Mouse (Mus musculus) liver, embryonic 15.5 days (tissue): ENCODE results near the gene Tmem117. TPM values are rescaled to one million over a fixed set of nuclear protein-coding genes. Genes with fewer than 3 reads are reported as not detected.

ENCODE experiments used
- ATAC-seq: fragments of 200-750 bp; cut with Nextera tagmentation; 2 replicates; pipeline ENCODE4 v1.8.0; 2017; ENCODE audit warnings: moderate number of reproducible peaks, mild to moderate bottlenecking, moderate library complexity; ENCODE audit not compliant: insufficient read depth
- H3K27ac ChIP-seq: fragments of 300-500 bp; sonication (generic); replicated peaks from 2 replicates; pipeline ENCODE4 v1.5.1; 2015; ENCODE audit warnings: mild to moderate bottlenecking, inconsistent platforms
- H3K27me3 ChIP-seq: fragments of 300-500 bp; sonication (generic); 2 replicates; pipeline ENCODE4 v1.6.1; 2015; ENCODE audit warnings: mild to moderate bottlenecking, inconsistent platforms
- H3K36me3 ChIP-seq: fragments of 300-500 bp; sonication (generic); replicated peaks from 2 replicates; pipeline ENCODE4 v1.6.1; 2015; ENCODE audit warnings: moderate library complexity, mild to moderate bottlenecking, inconsistent platforms
- H3K4me1 ChIP-seq: fragments of 300-500 bp; sonication (generic); replicated peaks from 2 replicates; pipeline ENCODE4 v1.6.1; 2015; ENCODE audit warnings: inconsistent platforms
- H3K4me2 ChIP-seq: fragments of 300-500 bp; sonication (generic); 2 replicates; pipeline ENCODE4 v1.6.1; 2015; ENCODE audit warnings: moderate library complexity, mild to moderate bottlenecking, inconsistent platforms
- H3K4me3 ChIP-seq: fragments of 300-500 bp; sonication (generic); replicated peaks from 2 replicates; pipeline ENCODE4 v1.5.1; 2015; ENCODE audit warnings: mild to moderate bottlenecking, inconsistent platforms
- H3K9ac ChIP-seq: fragments of 300-500 bp; sonication (generic); 2 replicates; pipeline ENCODE4 v1.6.1; 2015; ENCODE audit warnings: moderate library complexity, mild to moderate bottlenecking, inconsistent platforms
- H3K9me3 ChIP-seq: fragments of 300-500 bp; sonication (generic); replicated peaks from 2 replicates; pipeline ENCODE4 v1.6.1; 2016; ENCODE audit warnings: inconsistent platforms
- WGBS: fragments of 180-500 bp; shearing (Covaris S2); methylation state at CpG from one replicate; pipeline ENCODE4 v1.1.7; 2015; ENCODE audit warnings: mixed read lengths; ENCODE audit not compliant: insufficient replicate concordance; 5-methylcytosine and 5-hydroxymethylcytosine counted together
- polyA plus RNA-seq: library from polyadenylated mRNA; unstranded; fragments of >200 nt; fragmentation: Nextera tagmentation; extraction: Ambion mirVana; gene quantifications from 2 replicates; pipeline ENCODE4 v1.2.1, GENCODE M21; 2015

Gene Tmem117
- polyA plus RNA-seq, 1 experiment from 2014 or later: 0.30 TPM

DNA sequence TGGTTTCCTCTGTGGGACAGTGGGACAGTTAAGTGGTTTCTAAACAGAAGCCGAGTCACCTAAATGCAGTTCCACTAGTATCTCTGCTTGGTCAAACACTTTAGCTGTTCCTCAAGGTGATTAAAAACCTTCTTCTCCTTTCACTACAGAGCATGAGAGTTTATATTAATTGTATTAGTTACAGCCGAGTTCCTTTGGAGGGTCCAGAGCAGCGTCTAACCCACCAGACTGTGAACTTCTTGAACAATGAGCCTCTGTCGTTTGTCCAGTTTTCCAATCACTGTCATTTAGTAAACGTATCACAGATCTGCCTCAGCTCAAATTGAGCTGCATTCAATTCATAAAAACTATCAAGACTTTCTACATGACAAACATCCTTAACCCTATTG, 400.4 kb downstream of the Tmem117 start:
- 59% methylated on average over 5 of the region's 5 CpGs for WGBS

DNA sequence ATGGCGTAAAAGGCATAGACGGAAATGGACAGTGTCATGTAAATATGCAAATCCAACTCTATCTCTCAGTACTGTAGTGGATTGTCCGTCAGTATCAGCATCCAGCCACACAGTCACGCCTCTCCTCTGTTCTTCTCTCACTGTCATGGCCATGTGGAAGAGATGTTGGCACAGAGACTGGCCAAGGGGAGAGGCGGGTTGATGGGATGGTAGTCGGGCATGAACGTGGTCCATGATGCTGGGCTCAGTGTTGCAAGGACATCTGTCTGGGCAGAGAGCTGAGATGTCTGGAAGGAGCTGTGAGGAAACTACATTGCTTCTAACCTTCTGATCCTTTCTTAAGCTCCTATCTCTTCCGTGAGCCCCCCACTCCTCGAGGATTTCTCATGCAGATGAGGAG, 413.4 kb downstream of the Tmem117 start:
- Histone ChIP-seq H3K9me3 (no peaks in the 10 kb centered on the region), H3K27ac (no peak overlapping the region), H3K9ac (no peak overlapping the region), H3K4me2 (no peak overlapping the region), H3K4me1 (no peaks in the 10 kb centered on the region), H3K27me3 (no peaks in the 10 kb centered on the region), H3K36me3 (no peaks in the 10 kb centered on the region), H3K4me3 (no peak overlapping the region)
- no peak for ATAC-seq
- 57% methylated on average over 9 of the region's 9 CpGs for WGBS

More for the DNA sequence above, 400.4 kb downstream of the Tmem117 start:
- H3K27me3 ChIP-seq: no peaks in the 10 kb centered on the region
- no peak overlapping the region for H3K9ac ChIP-seq
- no peak overlapping the region for H3K4me2 ChIP-seq
- no peak overlapping the region for H3K27ac ChIP-seq
- no peaks in the 10 kb centered on the region for H3K4me1 ChIP-seq
- no peaks in the 10 kb centered on the region for H3K36me3 ChIP-seq
- H3K9me3 ChIP-seq: no peaks in the 10 kb centered on the region
- ATAC-seq: no peak
- H3K4me3 ChIP-seq: no peak overlapping the region

DNA sequence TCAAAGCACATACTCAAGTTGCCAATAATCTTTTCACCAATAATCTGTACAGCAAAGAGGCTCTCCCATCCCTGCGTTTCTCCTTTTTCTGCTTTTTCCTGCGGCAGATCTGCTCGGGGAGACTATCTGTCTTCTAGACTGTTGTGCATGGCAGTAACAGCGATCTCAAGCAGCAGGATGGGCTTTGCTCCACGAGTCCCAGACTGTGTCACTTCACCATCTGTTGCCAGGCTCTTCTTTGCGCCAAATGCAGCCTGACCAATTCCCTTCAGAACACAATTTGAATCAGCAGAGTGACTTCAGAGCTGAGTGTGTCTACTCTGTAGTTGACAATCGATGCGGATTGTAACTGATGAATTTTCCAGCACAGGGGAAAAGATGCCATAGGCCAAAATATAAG, 415.0 kb downstream of the Tmem117 start:
- Histone ChIP-seq H3K4me1 (no peaks in the 10 kb centered on the region), H3K9me3 (no peaks in the 10 kb centered on the region), H3K27ac (no peak overlapping the region), H3K4me2 (no peak overlapping the region), H3K36me3 (no peaks in the 10 kb centered on the region), H3K9ac (no peak overlapping the region), H3K27me3 (no peaks in the 10 kb centered on the region), H3K4me3 (no peak overlapping the region)
- 59% methylated on average over 8 of the region's 8 CpGs for WGBS
- ATAC-seq: no peak

DNA sequence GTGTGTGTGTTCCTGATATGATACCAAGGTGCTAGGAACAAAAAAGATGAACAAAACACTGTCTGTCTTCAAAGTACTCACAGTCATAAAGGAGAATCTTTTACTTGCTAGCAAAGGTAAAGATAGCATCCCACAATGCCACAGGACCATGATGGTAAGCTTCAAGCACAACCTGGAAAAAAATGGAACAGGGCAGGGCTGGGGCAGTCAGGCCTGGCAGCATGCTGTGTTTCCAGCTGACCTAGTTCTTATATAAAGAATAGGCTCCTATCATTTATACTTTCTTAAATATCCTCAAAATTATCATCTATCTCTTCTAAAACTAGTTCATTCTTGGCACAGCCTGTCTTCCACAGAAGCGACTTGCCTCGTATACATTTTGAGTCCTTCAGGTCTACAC, 418.5 kb downstream of the Tmem117 start:
- no peaks in the 10 kb centered on the region for H3K36me3 ChIP-seq
- H3K4me1 ChIP-seq: no peaks in the 10 kb centered on the region
- H3K4me3 ChIP-seq: no peak overlapping the region
- H3K9me3 ChIP-seq: no peaks in the 10 kb centered on the region
- no peak for ATAC-seq
- H3K9ac ChIP-seq: no peak overlapping the region
- no peak overlapping the region for H3K27ac ChIP-seq
- no peaks in the 10 kb centered on the region for H3K27me3 ChIP-seq
- 73% methylated on average over 2 of the region's 2 CpGs for WGBS
- no peak overlapping the region for H3K4me2 ChIP-seq

DNA sequence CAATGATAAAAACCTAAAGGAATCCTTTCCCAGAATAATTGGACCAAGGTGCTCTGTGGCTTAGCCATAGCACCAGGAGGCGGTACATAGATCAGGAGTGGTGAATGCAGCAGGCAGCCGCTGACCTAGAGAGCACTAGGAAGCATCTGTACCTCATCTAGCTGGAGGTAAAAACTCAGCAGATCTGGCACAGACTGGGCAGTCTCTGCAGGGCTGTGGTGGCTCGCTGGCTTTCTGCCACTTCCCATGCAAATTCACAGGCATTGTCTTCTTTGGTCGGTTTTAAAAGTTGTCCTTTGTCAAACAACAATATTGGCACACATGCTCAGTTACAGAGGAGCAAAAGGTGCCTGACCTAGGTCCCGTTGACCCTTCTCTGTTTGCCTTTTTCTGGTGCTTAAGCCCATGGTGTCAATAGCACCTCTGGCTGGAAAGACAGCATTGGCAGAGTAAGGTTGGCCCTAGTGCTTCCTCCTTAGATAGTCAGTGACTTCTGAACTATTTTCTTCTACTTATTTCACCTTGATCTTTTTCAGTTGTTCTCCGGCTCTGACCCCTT, 420.2 kb downstream of the Tmem117 start:
- Histone ChIP-seq H3K36me3 (no peaks in the 10 kb centered on the region), H3K4me1 (no peaks in the 10 kb centered on the region), H3K27ac (no peak overlapping the region), H3K27me3 (no peaks in the 10 kb centered on the region), H3K4me3 (no peak overlapping the region), H3K9ac (no peak overlapping the region), H3K9me3 (no peaks in the 10 kb centered on the region), H3K4me2 (no peak overlapping the region)
- no peak for ATAC-seq
- 49% methylated on average over 6 of the region's 6 CpGs for WGBS

DNA sequence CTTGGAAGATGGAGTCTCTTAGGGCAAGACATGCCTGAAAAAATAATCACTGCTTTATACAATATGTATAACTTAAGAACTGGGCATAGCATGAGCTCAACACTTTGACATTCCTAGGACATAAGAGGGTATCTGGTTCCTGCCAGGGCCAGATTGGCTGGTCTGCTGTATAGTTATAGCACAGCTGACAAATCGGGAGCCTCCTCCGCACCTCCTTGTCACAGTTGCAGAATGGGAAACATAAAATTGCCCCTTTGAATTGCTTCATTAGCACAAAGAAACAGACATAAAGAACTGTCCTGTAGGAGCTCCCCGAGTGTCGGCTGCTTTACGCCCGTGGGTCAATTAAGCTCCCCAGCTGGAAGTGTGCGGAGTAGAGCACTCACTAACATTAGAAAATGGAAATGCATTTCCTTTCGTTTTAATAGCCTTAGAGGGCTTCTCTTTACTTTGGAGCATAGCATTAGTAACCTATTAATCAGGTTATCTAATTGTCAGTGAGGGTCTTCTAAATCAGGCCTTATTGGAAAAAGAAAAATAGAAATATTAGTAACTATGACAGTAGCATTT, 426.1 kb downstream of the Tmem117 start:
- H3K4me3 ChIP-seq: no peak overlapping the region
- H3K27me3 ChIP-seq: no peaks in the 10 kb centered on the region
- no peak overlapping the region for H3K27ac ChIP-seq
- 67% methylated on average over 8 of the region's 8 CpGs for WGBS
- no peaks in the 10 kb centered on the region for H3K9me3 ChIP-seq
- no peak overlapping the region for H3K4me2 ChIP-seq
- ATAC-seq: no peak
- H3K9ac ChIP-seq: no peak overlapping the region
- no peaks in the 10 kb centered on the region for H3K4me1 ChIP-seq
- no peaks in the 10 kb centered on the region for H3K36me3 ChIP-seq

DNA sequence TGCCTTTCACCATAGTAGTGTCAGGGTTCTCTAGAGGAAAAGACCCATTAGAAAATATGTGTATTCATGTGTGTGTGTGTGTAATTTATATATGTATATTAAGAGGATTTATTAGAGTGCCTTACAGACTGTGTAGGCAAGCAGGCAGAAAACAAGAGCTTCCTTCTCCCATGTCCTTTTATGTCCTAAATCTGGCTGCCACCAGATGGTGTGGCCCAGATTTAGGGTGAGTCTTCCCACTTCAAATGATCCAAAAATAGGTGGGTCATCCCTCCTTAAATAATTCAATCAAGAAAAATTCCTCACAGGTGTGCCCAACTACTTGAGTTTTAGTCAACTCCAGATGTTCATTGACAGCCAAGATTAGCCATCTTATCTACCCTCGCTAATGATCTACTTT, 439.0 kb downstream of the Tmem117 start:
- H3K36me3 ChIP-seq: no peaks in the 10 kb centered on the region
- 55% methylated on average over 1 of the region's 1 CpGs for WGBS

DNA sequence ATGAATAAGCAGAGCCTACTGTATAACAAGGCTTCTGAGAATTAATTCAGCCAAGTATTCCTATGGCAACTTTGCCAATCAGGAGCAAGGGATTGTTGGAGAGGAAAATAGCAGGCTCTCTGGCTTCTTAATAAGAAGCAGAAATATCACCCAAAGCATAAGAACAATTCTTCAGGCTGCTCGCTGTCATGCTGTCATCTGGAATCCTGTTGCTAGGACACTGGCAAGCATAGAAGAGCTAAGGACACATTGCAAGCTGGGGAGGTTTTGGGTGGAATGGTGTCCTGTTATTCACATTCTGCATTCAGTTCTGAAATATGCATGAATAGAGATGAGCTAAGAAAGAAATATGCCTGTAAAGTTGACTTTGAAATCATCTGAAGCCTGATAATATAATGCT, 439.8 kb downstream of the Tmem117 start:
- H3K4me3 ChIP-seq: no peak overlapping the region
- 46% methylated on average over 1 of the region's 1 CpGs for WGBS
- H3K27me3 ChIP-seq: no peaks in the 10 kb centered on the region
- no peak overlapping the region for H3K9ac ChIP-seq
- no peak overlapping the region for H3K27ac ChIP-seq
- no peak for ATAC-seq
- H3K9me3 ChIP-seq: no peaks in the 10 kb centered on the region
- no peak overlapping the region for H3K4me2 ChIP-seq
- H3K36me3 ChIP-seq: no peaks in the 10 kb centered on the region
- no peaks in the 10 kb centered on the region for H3K4me1 ChIP-seq

More for the DNA sequence above, 439.0 kb downstream of the Tmem117 start:
- no peak overlapping the region for H3K27ac ChIP-seq
- no peaks in the 10 kb centered on the region for H3K4me1 ChIP-seq
- no peak for ATAC-seq
- H3K9me3 ChIP-seq: no peaks in the 10 kb centered on the region
- no peak overlapping the region for H3K4me2 ChIP-seq
- H3K9ac ChIP-seq: no peak overlapping the region
- H3K4me3 ChIP-seq: no peak overlapping the region
- H3K27me3 ChIP-seq: no peaks in the 10 kb centered on the region

DNA sequence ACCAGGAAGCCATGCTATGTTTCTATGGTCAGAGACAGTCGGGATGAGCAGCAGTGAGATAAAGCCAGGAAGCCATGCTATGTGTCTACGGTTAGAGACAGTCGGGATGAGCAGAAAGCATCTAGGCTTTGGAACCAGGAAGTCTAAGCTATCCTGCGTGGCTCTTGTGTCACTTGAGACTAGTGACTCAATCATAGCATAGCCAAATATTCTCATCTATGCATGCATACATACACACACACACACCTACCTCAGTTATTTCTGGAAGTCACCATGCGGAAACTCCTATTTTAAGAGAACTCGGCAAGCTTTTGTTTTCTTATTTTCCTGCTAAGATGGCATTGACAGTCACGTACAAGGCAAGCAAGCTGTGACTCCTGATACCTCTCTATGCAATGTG, 441.8 kb downstream of the Tmem117 start:
- Histone ChIP-seq H3K9me3 (no peaks in the 10 kb centered on the region), H3K27me3 (no peaks in the 10 kb centered on the region), H3K4me2 (no peak overlapping the region), H3K27ac (no peak overlapping the region), H3K9ac (no peak overlapping the region), H3K4me3 (no peak overlapping the region), H3K4me1 (no peaks in the 10 kb centered on the region), H3K36me3 (no peaks in the 10 kb centered on the region)
- ATAC-seq: no peak
- 65% methylated on average over 7 of the region's 7 CpGs for WGBS

DNA sequence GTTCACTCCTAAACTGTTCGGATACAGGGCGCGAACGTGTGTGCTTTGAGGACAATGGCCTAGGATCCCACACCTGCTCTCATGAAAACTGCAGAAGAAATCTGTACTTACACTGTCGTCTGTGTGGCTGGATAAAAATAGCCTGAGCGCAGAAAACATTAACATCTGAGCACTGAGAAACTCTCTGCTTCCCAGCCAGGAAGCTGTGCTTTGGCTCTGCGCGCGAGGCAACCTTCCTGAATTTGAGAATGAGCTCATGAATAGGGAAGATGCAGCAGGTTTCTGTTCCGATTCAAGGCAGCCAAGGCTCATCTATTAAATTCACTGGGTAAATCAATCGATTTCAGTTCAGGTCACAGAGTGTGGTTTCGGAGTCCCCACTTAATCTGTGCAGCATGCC, 446.3 kb downstream of the Tmem117 start:
- Histone ChIP-seq H3K27me3 (no peaks in the 10 kb centered on the region), H3K9ac (no peak overlapping the region), H3K4me1 (no peaks in the 10 kb centered on the region), H3K9me3 (no peaks in the 10 kb centered on the region), H3K4me3 (no peak overlapping the region), H3K36me3 (no peaks in the 10 kb centered on the region), H3K27ac (no peak overlapping the region), H3K4me2 (no peak overlapping the region)
- ATAC-seq: no peak
- 75% methylated on average over 12 of the region's 12 CpGs for WGBS

DNA sequence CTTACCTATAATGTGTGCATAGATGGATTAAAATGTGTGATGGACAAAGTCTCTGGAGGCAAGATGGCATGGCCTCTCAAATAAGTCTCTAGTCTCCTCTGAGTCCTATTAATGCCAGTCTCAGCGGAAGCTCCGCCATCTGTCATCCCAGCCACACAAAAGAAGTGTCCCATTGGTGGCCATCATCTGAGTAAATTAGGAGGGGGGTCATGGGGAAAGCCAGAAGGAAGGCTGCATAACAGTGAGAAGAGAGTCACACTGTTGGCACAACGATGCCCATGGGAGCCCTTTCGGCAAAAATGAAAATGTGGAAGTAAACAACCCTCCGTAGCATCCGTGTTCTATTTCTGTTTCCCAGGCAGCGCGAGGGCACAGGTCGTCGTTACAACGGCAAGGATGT, 452.6 kb downstream of the Tmem117 start:
- Histone ChIP-seq H3K27ac (no peak overlapping the region), H3K36me3 (no peaks in the 10 kb centered on the region), H3K27me3 (no peaks in the 10 kb centered on the region), H3K4me3 (no peak overlapping the region), H3K4me2 (no peak overlapping the region), H3K9me3 (no peaks in the 10 kb centered on the region), H3K4me1 (no peaks in the 10 kb centered on the region), H3K9ac (no peak overlapping the region)
- 84% methylated on average over 11 of the region's 11 CpGs for WGBS
- ATAC-seq: no peak

DNA sequence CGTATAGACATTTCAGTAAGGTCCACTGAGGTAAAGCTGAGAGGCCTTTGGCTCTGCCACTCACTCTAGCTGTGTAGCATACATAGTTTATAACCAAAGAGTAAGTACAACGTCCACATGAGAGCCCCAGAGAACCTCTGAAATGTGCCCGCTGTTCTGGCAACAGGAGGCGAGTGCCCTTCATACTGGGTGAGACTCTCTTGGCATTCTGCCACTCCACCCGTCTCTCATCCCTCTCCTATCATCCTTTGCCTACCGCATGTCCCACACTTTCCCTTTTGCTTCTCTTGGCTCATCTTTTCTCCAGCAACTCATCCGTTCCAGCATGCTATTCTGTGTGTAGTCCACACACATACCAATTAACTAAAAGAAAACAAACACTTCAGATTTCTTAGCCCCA, 456.9 kb downstream of the Tmem117 start:
- Histone ChIP-seq H3K4me2 (no peak overlapping the region), H3K4me1 (no peaks in the 10 kb centered on the region), H3K9ac (no peak overlapping the region), H3K36me3 (no peaks in the 10 kb centered on the region), H3K27me3 (no peaks in the 10 kb centered on the region), H3K27ac (no peak overlapping the region), H3K4me3 (no peak overlapping the region), H3K9me3 (no peaks in the 10 kb centered on the region)
- no peak for ATAC-seq
- 53% methylated on average over 7 of the region's 7 CpGs for WGBS
